Mouse (Mus musculus) liver, adult (tissue): ENCODE results near the gene Fibcd1.

Source experiments
- GATA4 ChIP-seq: IDR thresholded peaks from 2 replicates; pipeline ENCODE4 v1.6.1; 2014; ENCODE audit warnings: mild to moderate bottlenecking, low read length; ENCODE audit not compliant: insufficient replicate concordance

Gene Fibcd1

DNA sequence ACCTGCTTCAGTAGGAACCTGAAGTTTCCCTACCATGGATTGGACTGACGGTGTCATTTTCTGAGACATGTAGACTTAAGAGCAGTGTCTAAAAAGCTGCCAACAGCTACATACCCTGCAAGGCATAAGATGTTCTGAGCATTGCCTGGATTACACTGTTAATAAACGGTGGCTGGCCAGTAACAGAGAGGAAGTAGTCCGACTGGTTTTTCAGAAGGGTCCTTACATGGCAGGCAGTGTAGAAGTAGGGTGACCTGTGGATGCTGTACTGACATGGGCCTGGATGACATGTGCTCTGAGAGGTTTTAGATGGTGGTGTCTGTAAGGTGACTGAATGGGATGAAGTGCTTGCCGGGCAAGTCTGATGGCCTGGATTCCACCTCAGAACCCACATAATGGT lies 78.0 kb downstream of the Fibcd1 start:
- no peak for TF ChIP-seq GATA4

DNA sequence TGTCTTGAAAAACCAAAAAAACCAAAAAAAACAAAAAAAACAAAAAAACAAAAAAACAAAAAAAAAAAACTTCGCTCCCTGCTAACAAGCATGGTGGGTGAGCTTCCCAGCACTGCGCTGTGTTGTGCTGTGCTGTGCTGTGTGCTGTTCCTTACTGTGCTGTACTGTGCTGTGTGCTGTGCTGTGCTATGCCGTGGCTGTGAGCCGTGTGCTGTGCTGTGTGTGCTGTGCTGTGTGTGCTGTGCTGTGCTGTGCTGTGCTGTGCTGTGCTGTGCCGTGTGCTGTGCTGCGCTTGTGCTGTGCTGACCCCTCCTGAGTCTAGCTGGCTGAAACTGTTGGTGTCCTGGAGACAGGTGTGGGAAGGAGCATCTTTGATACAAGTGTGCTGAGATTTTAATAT lies 78.7 kb downstream of the Fibcd1 start:
- no peak for TF ChIP-seq GATA4
